Mouse (Mus musculus) cortical plate, adult 2 months (tissue): Measurements from ENCODE around the gene Dnajc5g. TPM values are rescaled to one million over a fixed set of nuclear protein-coding genes. Genes with fewer than 3 reads are reported as not detected.

Experiments used
- H3K27ac ChIP-seq: fragments of 200-500 bp; 2 replicates; pipeline ENCODE4 v1.5.1; 2012; ENCODE audit warnings: low read length, control low read depth, inconsistent platforms; ENCODE audit not compliant: insufficient read depth
- H3K4me1 ChIP-seq: fragments of 200-500 bp; 2 replicates; pipeline ENCODE4 v1.6.1; 2011; ENCODE audit warnings: low read length; ENCODE audit not compliant: control insufficient read depth, insufficient read depth
- H3K4me3 ChIP-seq: fragments of 200-500 bp; 2 replicates; pipeline ENCODE4 v1.5.1; 2011; ENCODE audit warnings: mild to moderate bottlenecking, low read length, control low read depth; ENCODE audit not compliant: insufficient read depth
- CTCF ChIP-seq: fragments of 200-500 bp; IDR thresholded peaks from 2 replicates; pipeline ENCODE4 v1.5.1; 2011; ENCODE audit warnings: mild to moderate bottlenecking, control low read depth, low read length; ENCODE audit not compliant: insufficient read depth; ENCODE audit errors: extremely low read depth
- POLR2A ChIP-seq: fragments of 200-500 bp; IDR thresholded peaks from 2 replicates; pipeline ENCODE4 v1.6.1; 2011; ENCODE audit warnings: mild to moderate bottlenecking, low read length, control low read depth; ENCODE audit not compliant: insufficient read depth; ENCODE audit errors: extremely low read depth
- polyA plus RNA-seq: library from polyadenylated mRNA; depleted of rRNA; stranded (reverse); fragments of >200 nt; gene quantifications from 2 replicates; pipeline ENCODE4 v1.2.3, GENCODE M21; 2012

Dnajc5g gene
- polyA plus RNA-seq, 1 experiment = not detected

DNA sequence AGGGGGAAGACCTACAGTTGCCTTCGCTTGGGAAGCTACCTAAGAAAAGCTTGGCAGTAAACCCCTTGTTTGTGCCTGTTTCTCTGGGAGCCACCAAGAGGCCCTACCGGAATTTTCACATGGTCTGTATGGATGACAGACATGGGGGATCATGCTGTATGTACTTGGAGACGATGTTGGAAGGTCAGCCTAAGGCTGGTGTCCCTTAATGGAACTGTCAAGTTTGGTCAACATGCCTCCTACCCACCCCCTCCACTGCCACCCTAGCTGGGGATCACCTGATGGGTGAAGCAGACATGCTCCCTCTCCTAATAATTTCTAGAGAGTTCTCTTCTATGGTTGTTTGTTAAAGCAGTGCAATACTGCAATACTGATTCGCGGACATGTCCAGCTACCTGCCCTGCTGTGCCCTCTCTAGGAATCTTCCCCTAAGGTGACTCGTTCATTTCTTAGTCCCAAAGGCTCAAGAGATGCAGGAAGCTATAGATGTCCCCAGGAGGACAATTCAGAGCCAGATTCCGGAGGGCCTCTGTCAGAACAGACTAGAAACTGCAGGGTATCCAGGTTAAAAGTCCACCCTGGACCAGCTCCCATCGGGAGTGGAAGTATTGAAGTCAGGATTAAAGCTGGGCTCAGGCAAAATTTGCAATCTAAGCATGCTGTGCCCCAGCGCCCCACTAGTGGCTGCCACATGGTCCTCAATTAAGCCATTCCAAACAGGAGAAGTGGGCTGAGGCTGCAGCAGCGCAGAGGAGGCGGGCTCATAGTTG lies 10.2 kb upstream of the Dnajc5g start:
- TF ChIP-seq CTCF (no peak), POLR2A (no peak)
- H3K27ac ChIP-seq = no peak overlapping the region
- no peaks in the 10 kb centered on the region for H3K4me1 ChIP-seq
- peak overlapping the region; percentile 3; the same call in 1 of the 2 replicates for H3K4me3 ChIP-seq

- Histone ChIP-seq H3K27ac (no peak within 1 kb of the TSS), H3K4me1 (no peaks in the 10 kb centered on the region), H3K4me3 (no peak within 1 kb of the TSS)
- TF ChIP-seq POLR2A (no peak), CTCF (no peak)
These were observed 2.0 kb downstream of the Dnajc5g start, which contains the start of gene Slc30a3 for GRCm38 (mm10) chr5:31108000-31108490. Slc30a3 (minus strand) TSS chr5:31108237.

DNA sequence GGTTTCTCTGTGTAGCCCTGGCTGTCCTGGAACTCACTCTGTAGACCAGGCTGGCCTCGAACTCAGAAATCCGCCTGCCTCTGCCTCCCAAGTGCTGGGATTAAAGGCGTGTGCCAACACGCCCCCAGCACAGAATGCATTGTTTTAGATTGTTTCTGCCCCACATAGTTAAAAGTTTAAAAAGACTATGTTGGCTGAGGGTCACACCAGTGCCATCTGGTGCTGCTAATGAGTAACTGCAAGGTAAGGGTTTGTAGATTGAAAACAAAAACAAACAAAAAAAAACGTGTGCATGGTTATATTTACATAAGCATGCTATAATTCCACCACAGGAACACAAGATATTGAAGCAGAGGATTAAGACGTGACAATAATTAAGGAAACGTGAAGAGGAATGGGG lies 4.7 kb downstream of the Dnajc5g start:
- Histone ChIP-seq H3K4me3 (no peak overlapping the region), H3K27ac (no peak overlapping the region), H3K4me1 (no peaks in the 10 kb centered on the region)
- TF ChIP-seq POLR2A = no peak
- TF ChIP-seq CTCF = peak; percentile 32; the same call in 1 of the 2 replicates

- no peaks in the 10 kb centered on the region for H3K4me1 ChIP-seq
- no peak within 1 kb of the TSS for H3K4me3 ChIP-seq
- H3K27ac ChIP-seq = no peak within 1 kb of the TSS
- TF ChIP-seq POLR2A = no peak
- TF ChIP-seq CTCF = no peak
These were observed 10.3 kb downstream of the Dnajc5g start, which contains the start of gene Trim54 for GRCm38 (mm10) chr5:31116354-31116753. Trim54 (plus strand) TSS chr5:31116712.

DNA sequence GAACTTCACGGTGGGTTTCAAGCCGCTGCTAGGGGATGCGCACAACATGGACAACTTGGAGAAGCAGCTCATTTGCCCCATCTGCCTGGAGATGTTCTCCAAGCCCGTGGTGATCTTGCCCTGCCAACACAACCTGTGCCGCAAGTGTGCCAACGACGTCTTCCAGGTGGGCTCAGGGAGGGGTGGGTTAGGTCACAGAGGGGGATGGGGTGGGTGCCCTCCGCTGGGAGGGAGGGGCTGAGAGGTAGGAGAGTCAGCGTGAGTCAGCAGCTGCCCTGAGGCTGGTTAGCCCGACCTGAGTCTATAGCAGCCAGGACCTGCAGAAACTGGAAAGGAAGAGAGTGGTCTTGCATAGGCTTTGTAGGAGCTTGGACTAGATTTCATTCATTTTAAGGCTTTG lies 10.8 kb downstream of the Dnajc5g start:
- Histone ChIP-seq H3K27ac (no peak overlapping the region), H3K4me1 (no peaks in the 10 kb centered on the region), H3K4me3 (no peak overlapping the region)
- TF ChIP-seq CTCF (no peak), POLR2A (no peak)

GRCm38 (mm10) chr5:31121111-31121510 lies 15.0 kb downstream of the Dnajc5g start:
- Histone ChIP-seq H3K4me1 (no peaks in the 10 kb centered on the region), H3K4me3 (no peak overlapping the region), H3K27ac (no peak overlapping the region)
- TF ChIP-seq CTCF (no peak), POLR2A (no peak)

DNA sequence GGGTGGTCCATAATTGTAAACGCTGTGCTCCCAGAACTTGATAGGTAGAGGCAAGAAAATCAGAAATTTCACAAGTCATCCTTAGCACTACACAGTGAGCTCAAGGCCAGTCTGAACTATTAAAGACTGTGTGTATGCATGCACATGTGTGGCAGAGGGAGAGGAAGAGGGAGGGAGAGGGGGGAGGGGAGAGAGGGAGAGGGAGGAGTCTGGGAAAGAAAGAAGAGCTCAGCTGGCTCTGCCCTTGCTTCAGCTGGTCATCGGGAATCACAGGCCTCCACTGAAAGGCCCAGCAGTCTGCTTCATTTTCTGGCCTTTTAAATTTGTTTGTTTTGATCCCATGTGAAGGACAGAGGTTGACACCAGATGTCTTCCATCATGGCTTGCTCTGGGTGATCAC lies 17.4 kb downstream of the Dnajc5g start:
- H3K4me3 ChIP-seq = no peak overlapping the region
- no peaks in the 10 kb centered on the region for H3K4me1 ChIP-seq
- H3K27ac ChIP-seq = no peak overlapping the region
- TF ChIP-seq POLR2A = no peak
- TF ChIP-seq CTCF = no peak

- Histone ChIP-seq H3K27ac (no peak overlapping the region), H3K4me1 (no peaks in the 10 kb centered on the region), H3K4me3 (no peak overlapping the region)
- TF ChIP-seq CTCF (0 out of 2 replicates have a peak, but pooled peaks have one; percentile 6), POLR2A (no peak)
These were observed 20.0 kb downstream of the Dnajc5g start for GRCm38 (mm10) chr5:31126050-31126449.

DNA sequence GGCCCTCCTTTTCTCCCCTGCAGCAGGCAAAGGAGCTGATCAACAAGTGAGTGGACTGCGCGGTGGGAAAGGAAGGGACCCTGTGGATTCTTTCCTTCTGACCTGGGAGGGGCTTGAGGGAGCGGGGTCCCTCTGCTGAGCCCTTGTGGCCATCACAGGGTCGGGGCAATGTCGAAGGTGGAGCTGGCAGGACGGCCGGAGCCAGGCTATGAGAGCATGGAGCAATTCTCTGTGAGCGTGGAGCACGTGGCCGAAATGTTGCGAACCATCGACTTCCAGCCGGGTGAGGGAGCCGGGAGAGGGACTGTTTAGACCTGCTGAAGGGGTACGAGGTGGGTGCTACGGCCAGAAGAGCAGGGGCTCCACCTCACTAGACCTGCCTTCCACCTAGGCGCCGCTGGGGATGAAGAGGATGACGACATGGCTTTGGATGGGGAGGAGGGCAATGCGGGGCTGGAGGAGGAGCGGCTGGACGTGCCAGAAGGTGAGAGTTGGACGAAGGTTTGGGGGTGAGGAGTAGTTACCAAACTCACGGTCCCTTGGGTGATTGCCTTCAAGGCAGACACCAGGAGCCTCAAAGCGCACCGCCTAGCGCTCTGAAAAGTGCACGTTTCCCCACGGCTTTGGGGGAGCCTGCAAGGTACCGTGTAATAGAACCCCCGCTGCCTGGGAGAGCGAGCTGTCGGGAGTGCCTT lies 30.8 kb downstream of the Dnajc5g start:
- H3K4me1 ChIP-seq = no peaks in the 10 kb centered on the region
- TF ChIP-seq CTCF (no peak), POLR2A (no peak)
- H3K4me3 ChIP-seq = peak overlapping the region; percentile 29; the same call in 1 of the 2 replicates
- no peak overlapping the region for H3K27ac ChIP-seq

- Histone ChIP-seq H3K27ac (no peak overlapping the region), H3K4me3 (peak overlapping the region; percentile 29), H3K4me1 (no peaks in the 10 kb centered on the region)
- TF ChIP-seq POLR2A = no peak
- TF ChIP-seq CTCF = no peak
These were observed 31.6 kb downstream of the Dnajc5g start for GRCm38 (mm10) chr5:31137658-31138057.
